25 mouse cellular contexts compared by ENCODE assay signal in the genomic region with DNA sequence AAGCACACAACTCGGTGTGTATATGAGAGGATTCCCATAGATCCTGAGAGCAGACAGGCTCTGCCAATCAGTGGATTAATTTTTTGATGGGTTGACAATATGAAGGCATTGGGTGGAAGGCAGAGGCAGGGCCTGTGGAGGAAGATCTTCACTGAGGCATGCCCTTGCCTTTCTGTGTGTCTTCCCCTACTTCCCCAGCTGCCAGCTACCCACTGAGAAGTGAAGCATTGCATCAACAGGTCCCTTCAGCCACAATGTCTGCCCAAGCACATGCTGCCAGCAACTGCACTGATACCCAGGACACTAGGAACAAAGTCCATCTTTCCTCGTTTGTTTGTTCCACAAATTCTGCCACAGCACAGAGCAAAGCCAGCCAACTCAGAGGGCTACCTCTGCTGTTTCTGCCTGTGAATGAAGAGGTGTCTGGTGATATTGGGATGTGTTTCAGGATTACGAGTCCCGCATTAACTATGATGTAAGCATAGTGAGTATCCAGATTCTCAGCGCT.
DNase-seq lines count a peak whose midpoint lies in the region; ATAC-seq and TF ChIP-seq lines count a peak whose summit lies in the region.
"Had no signal": no experiment of that assay in that cellular context is flagged by ENCODE, and none has a peak within 500 bp of the region (broad histone marks: within the 10 kb centered on the region; RNA-seq: fewer than 3 reads in every experiment).

No protein-coding gene starts in this region.

- H3K4me1 ChIP-seq in hindbrain, postnatal 0 days (ENCODE audit: insufficient read depth, low read length), result no peaks in the 10 kb centered on the region; the same call in 1 of the 2 replicates
- H3K4me1 ChIP-seq in hindbrain, embryonic 16.5 days (ENCODE audit: control insufficient read depth, insufficient read depth, low read depth, low read length), result peaks cover 3% of the 10 kb centered on the region
- peaks cover 1% of the 10 kb centered on the region; the same call in 1 of the 2 replicates for H3K4me1 ChIP-seq in liver, adult 2 months (ENCODE audit: control insufficient read depth, insufficient read depth, low read length)
- H3K4me1 ChIP-seq in liver, embryonic 12.5 days, result peaks cover 18% of the 10 kb centered on the region
- H3K4me1 ChIP-seq in liver, postnatal 0 days (ENCODE audit: insufficient read depth), result no peaks in the 10 kb centered on the region
- no peaks in the 10 kb centered on the region for H3K4me1 ChIP-seq in liver, embryonic 11.5 days (replicated peaks; ENCODE audit: control insufficient read depth, insufficient read depth, low read length)
- H3K4me1 ChIP-seq: embryonic facial prominence, embryonic 10.5 days; embryonic facial prominence, embryonic 12.5 days had no signal

- no peaks in the 10 kb centered on the region for H3K79me2 ChIP-seq in liver, adult 2 months (ENCODE audit: control insufficient read depth, insufficient read depth, low read length)

- DNase-seq in cerebellum, postnatal 10 days, result peak; percentile 62 to 77
- no peak for DNase-seq in cerebellum, adult 11 months
- peak; percentile 30 for DNase-seq in hindbrain, postnatal 0 days (ENCODE audit: low spot score)
- DNase-seq in liver, adult 2 months (ENCODE audit: extremely low read depth, low read depth, low spot score), result peak; percentile 88
- peak; percentile 20 for DNase-seq in liver, postnatal 0 days
- DNase-seq in liver, embryonic 11.5 days (ENCODE audit: low spot score), result no peak
- DNase-seq: adrenal gland, adult 8-10 months; adrenal gland, postnatal 14 days; adrenal gland, postnatal 36 days; B cell, adult 2 months; cerebellum, adult 18-20 months; cerebellum, adult 8-10 months; cerebellum, adult 9-11 months; forebrain, postnatal 0 days had no signal

- H3K4me2 ChIP-seq in hindbrain, postnatal 0 days (ENCODE audit: low read depth, low read length), result no peak overlapping the region
- H3K4me2 ChIP-seq in hindbrain, embryonic 16.5 days (ENCODE audit: low read length), result no peak overlapping the region
- no peak overlapping the region for H3K4me2 ChIP-seq in liver, embryonic 12.5 days
- no peak overlapping the region for H3K4me2 ChIP-seq in liver, postnatal 0 days (ENCODE audit: low read depth, low read length)
- no peak overlapping the region for H3K4me2 ChIP-seq in liver, embryonic 11.5 days
- H3K4me2 ChIP-seq: embryonic facial prominence, embryonic 12.5 days; forebrain, embryonic 13.5 days; forebrain, embryonic 15.5 days had no signal

- ATAC-seq in hindbrain, postnatal 0 days, result peak; percentile 61; the same call in 1 of the 2 replicates
- ATAC-seq in hindbrain, embryonic 16.5 days, result no peak
- no peak for ATAC-seq in liver, embryonic 12.5 days
- peak; percentile 95 for ATAC-seq in liver, postnatal 0 days
- no peak for ATAC-seq in liver, embryonic 11.5 days (replicated peaks; ENCODE audit: low FRiP score)
- ATAC-seq: activated CD4-positive, CD25-positive, alpha-beta regulatory T cell, adult 4 months; CD4-positive, CD25-positive, alpha-beta regulatory T cell, adult 4 months; forebrain, embryonic 13.5 days; forebrain, embryonic 15.5 days; forebrain, postnatal 0 days; Patski had no signal

- no peak overlapping the region for H3K4me3 ChIP-seq in hindbrain, postnatal 0 days (ENCODE audit: low read length)
- H3K4me3 ChIP-seq in hindbrain, embryonic 16.5 days (ENCODE audit: low read length), result no peak overlapping the region
- H3K4me3 ChIP-seq in liver, adult 2 months (ENCODE audit: insufficient read depth, low read depth, low read length), result no peak overlapping the region
- H3K4me3 ChIP-seq in liver, embryonic 12.5 days, result no peak overlapping the region
- H3K4me3 ChIP-seq in liver, postnatal 0 days (ENCODE audit: low read depth, low read length), result no peak overlapping the region
- no peak overlapping the region for H3K4me3 ChIP-seq in liver, embryonic 11.5 days (ENCODE audit: low read depth, low read length)
- H3K4me3 ChIP-seq: embryonic facial prominence, embryonic 10.5 days; embryonic facial prominence, embryonic 12.5 days; forebrain, embryonic 13.5 days; forebrain, embryonic 15.5 days had no signal

- WGBS in hindbrain, postnatal 0 days, result 80% methylated on average over 5 of the region's 5 CpGs
- 92% methylated on average over 5 of the region's 5 CpGs for WGBS in hindbrain, embryonic 16.5 days
- 42% methylated on average over 5 of the region's 5 CpGs for WGBS in liver, adult 2 months
- WGBS in liver, embryonic 12.5 days (ENCODE audit: insufficient replicate concordance), result 82% methylated on average over 5 of the region's 5 CpGs
- WGBS in liver, postnatal 0 days (ENCODE audit: insufficient replicate concordance), result 81% methylated on average over 5 of the region's 5 CpGs
- WGBS in liver, embryonic 11.5 days, result 85% methylated on average over 5 of the region's 5 CpGs

- H3K27me3 ChIP-seq in hindbrain, postnatal 0 days (ENCODE audit: insufficient read depth, low read length), result no peaks in the 10 kb centered on the region
- H3K27me3 ChIP-seq in hindbrain, embryonic 16.5 days (replicated peaks; ENCODE audit: control insufficient read depth, insufficient read depth, low read length), result no peaks in the 10 kb centered on the region
- H3K27me3 ChIP-seq in liver, adult 2 months (ENCODE audit: control insufficient read depth, insufficient read depth, low read length), result no peaks in the 10 kb centered on the region
- no peaks in the 10 kb centered on the region for H3K27me3 ChIP-seq in liver, embryonic 12.5 days (replicated peaks)
- no peaks in the 10 kb centered on the region for H3K27me3 ChIP-seq in liver, postnatal 0 days (ENCODE audit: insufficient read depth, low read length)
- H3K27me3 ChIP-seq in liver, embryonic 11.5 days (replicated peaks; ENCODE audit: control insufficient read depth, insufficient read depth, low read length), result no peaks in the 10 kb centered on the region
- H3K27me3 ChIP-seq: CH12.LX; embryonic facial prominence, embryonic 12.5 days; forebrain, embryonic 13.5 days; forebrain, embryonic 15.5 days; Patski had no signal

- no peak for TF ChIP-seq CTCF in hindbrain, postnatal 0 days (IDR thresholded peaks at IDR 0.05; ENCODE audit: low read depth)
- no peak for TF ChIP-seq CTCF in liver, adult 2 months (IDR thresholded peaks at IDR 0.05; ENCODE audit: low read depth, low read length)
- no peak for TF ChIP-seq CTCF in liver, postnatal 0 days (IDR thresholded peaks at IDR 0.05; ENCODE audit: low read depth)

- no peaks in the 10 kb centered on the region for H3K9me3 ChIP-seq in hindbrain, postnatal 0 days (ENCODE audit: low read length)
- H3K9me3 ChIP-seq in hindbrain, embryonic 16.5 days (ENCODE audit: control insufficient read depth, low read length), result no peaks in the 10 kb centered on the region
- no peaks in the 10 kb centered on the region for H3K9me3 ChIP-seq in liver, embryonic 12.5 days (replicated peaks)
- H3K9me3 ChIP-seq in liver, postnatal 0 days (ENCODE audit: low read length), result no peaks in the 10 kb centered on the region
- H3K9me3 ChIP-seq in liver, embryonic 11.5 days (ENCODE audit: control insufficient read depth, low read length), result no peaks in the 10 kb centered on the region
- H3K9me3 ChIP-seq: embryonic facial prominence, embryonic 10.5 days; embryonic facial prominence, embryonic 12.5 days; forebrain, embryonic 13.5 days; forebrain, embryonic 15.5 days; G1E had no signal

- TF ChIP-seq POLR2A in liver, adult 2 months (IDR thresholded peaks at IDR 0.05; ENCODE audit: extremely low read depth, insufficient read depth, low read length), result no peak

- H3K27ac ChIP-seq in hindbrain, postnatal 0 days, result no peak overlapping the region
- no peak overlapping the region for H3K27ac ChIP-seq in hindbrain, embryonic 16.5 days (ENCODE audit: low read depth, low read length)
- H3K27ac ChIP-seq in liver, adult 2 months (replicated peaks; ENCODE audit: insufficient read depth, low read depth, low read length), result no peak overlapping the region
- H3K27ac ChIP-seq in liver, embryonic 12.5 days, result no peak overlapping the region
- no peak overlapping the region for H3K27ac ChIP-seq in liver, postnatal 0 days (ENCODE audit: low read depth)
- no peak overlapping the region for H3K27ac ChIP-seq in liver, embryonic 11.5 days (ENCODE audit: low read depth, low read length)
- H3K27ac ChIP-seq: embryonic facial prominence, embryonic 10.5 days; embryonic facial prominence, embryonic 12.5 days; forebrain, embryonic 13.5 days; forebrain, embryonic 15.5 days had no signal

- H3K9ac ChIP-seq in hindbrain, postnatal 0 days (replicated peaks; ENCODE audit: low read length), result no peak overlapping the region
- H3K9ac ChIP-seq in hindbrain, embryonic 16.5 days (ENCODE audit: low read depth, low read length), result no peak overlapping the region
- no peak overlapping the region for H3K9ac ChIP-seq in liver, adult 2 months (ENCODE audit: low read depth, low read length)
- H3K9ac ChIP-seq in liver, embryonic 12.5 days, result no peak overlapping the region
- H3K9ac ChIP-seq in liver, postnatal 0 days (replicated peaks), result no peak overlapping the region
- no peak overlapping the region for H3K9ac ChIP-seq in liver, embryonic 11.5 days (ENCODE audit: low read depth, low read length)
- H3K9ac ChIP-seq: embryonic facial prominence, embryonic 12.5 days; forebrain, embryonic 13.5 days; forebrain, embryonic 15.5 days; forebrain, postnatal 0 days had no signal

- H3K36me3 ChIP-seq in hindbrain, postnatal 0 days (ENCODE audit: insufficient read depth, low read length), result no peaks in the 10 kb centered on the region
- H3K36me3 ChIP-seq in hindbrain, embryonic 16.5 days (ENCODE audit: control insufficient read depth, insufficient read depth, low read length), result no peaks in the 10 kb centered on the region
- H3K36me3 ChIP-seq in liver, adult 2 months (ENCODE audit: control insufficient read depth, insufficient read depth, low read length), result no peaks in the 10 kb centered on the region
- H3K36me3 ChIP-seq in liver, embryonic 12.5 days, result no peaks in the 10 kb centered on the region
- no peaks in the 10 kb centered on the region for H3K36me3 ChIP-seq in liver, postnatal 0 days (replicated peaks; ENCODE audit: insufficient read depth, low read length)
- H3K36me3 ChIP-seq in liver, embryonic 11.5 days (ENCODE audit: control insufficient read depth, insufficient read depth, low read length), result no peaks in the 10 kb centered on the region
- H3K36me3 ChIP-seq: embryonic facial prominence, embryonic 10.5 days; embryonic facial prominence, embryonic 12.5 days; forebrain, embryonic 15.5 days had no signal

- no peak for TF ChIP-seq EP300 in liver, postnatal 0 days (IDR thresholded peaks at IDR 0.05; ENCODE audit: low read depth)

Comparison
In these comparisons a context has a peak if more than half of its experiments do, and no peak if none do; other contexts are left out.
1. DNase-seq: peak in cerebellum, postnatal 10 days (2 of 2), hindbrain, postnatal 0 days (single experiment), liver, adult 2 months (single experiment) and liver, postnatal 0 days (single experiment); none in cerebellum, adult 11 months (single experiment) and liver, embryonic 11.5 days (single experiment).
2. ATAC-seq: peak in hindbrain, postnatal 0 days (single experiment) and liver, postnatal 0 days (single experiment); none in hindbrain, embryonic 16.5 days (single experiment), liver, embryonic 12.5 days (single experiment) and liver, embryonic 11.5 days (single experiment).